Mouse (Mus musculus): ENCODE measurements around the gene St6galnac3. TPM values are rescaled to one million over a fixed set of nuclear protein-coding genes. Genes with fewer than 3 reads are reported as not detected.

Gene St6galnac3
- polyA plus RNA-seq, 1 experiment: 3.2 TPM

- TF ChIP-seq POLR2A (IDR thresholded peaks at IDR 0.05; ENCODE audit: low read depth, low read length) (no peak), CTCF (conservative IDR thresholded peaks at IDR 0.05; ENCODE audit: insufficient read depth, insufficient read length, low read depth, low read length) (no peak)
- DNase-seq: no peak
- Histone ChIP-seq H3K36me3 (ENCODE audit: control insufficient read depth, insufficient read depth, low read length) (no peaks in the 10 kb centered on the region), H3K27me3 (replicated peaks; ENCODE audit: control insufficient read depth, insufficient read depth, low read length) (no peaks in the 10 kb centered on the region), H3K27ac (ENCODE audit: insufficient read depth, low read depth, low read length) (no peak overlapping the region), H3K4me3 (ENCODE audit: insufficient read depth, low read depth, low read length) (no peak overlapping the region), H3K4me1 (ENCODE audit: control insufficient read depth, insufficient read depth, low read length) (no peaks in the 10 kb centered on the region)
- 60% methylated on average over 3 of the region's 3 CpGs for WGBS
Measured at GRCm38 (mm10) chr3:153305153-153305552, 419.8 kb downstream of the St6galnac3 start.

DNA sequence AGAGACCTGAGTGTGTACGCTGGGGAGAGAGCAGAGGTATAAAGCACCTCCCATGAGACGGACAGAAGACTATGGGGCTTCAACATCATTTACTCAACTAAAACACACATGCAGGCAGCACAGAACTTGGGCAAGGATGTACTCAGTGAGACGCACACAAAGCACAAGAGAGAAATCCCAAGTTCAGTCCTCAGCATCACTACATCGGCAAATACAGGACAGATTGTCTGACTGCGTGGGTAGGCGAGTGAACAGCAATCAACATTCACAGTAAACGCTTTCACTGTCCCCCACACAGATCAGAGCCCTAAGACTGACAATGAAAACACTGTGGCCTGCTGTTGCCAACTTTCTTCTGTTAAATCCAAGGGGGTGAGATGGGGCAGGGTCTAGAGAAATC is 422.6 kb downstream of the St6galnac3 start:
- H3K27me3 ChIP-seq (replicated peaks; ENCODE audit: control insufficient read depth, insufficient read depth, low read length): no peaks in the 10 kb centered on the region
- no peaks in the 10 kb centered on the region for H3K4me1 ChIP-seq (ENCODE audit: control insufficient read depth, insufficient read depth, low read length)
- no peak for DNase-seq
- no peak overlapping the region for H3K4me3 ChIP-seq (ENCODE audit: insufficient read depth, low read depth, low read length)
- WGBS: 98% methylated on average over 7 of the region's 7 CpGs
- H3K36me3 ChIP-seq (ENCODE audit: control insufficient read depth, insufficient read depth, low read length): no peaks in the 10 kb centered on the region
- TF ChIP-seq POLR2A (IDR thresholded peaks at IDR 0.05; ENCODE audit: low read depth, low read length): no peak
- no peak for TF ChIP-seq CTCF (conservative IDR thresholded peaks at IDR 0.05; ENCODE audit: insufficient read depth, insufficient read length, low read depth, low read length)
- H3K27ac ChIP-seq (ENCODE audit: insufficient read depth, low read depth, low read length): no peak overlapping the region

- Histone ChIP-seq H3K4me1 (ENCODE audit: control insufficient read depth, insufficient read depth, low read length) (no peaks in the 10 kb centered on the region), H3K36me3 (ENCODE audit: control insufficient read depth, insufficient read depth, low read length) (no peaks in the 10 kb centered on the region), H3K4me3 (ENCODE audit: insufficient read depth, low read depth, low read length) (no peak overlapping the region), H3K27me3 (replicated peaks; ENCODE audit: control insufficient read depth, insufficient read depth, low read length) (no peaks in the 10 kb centered on the region), H3K27ac (ENCODE audit: insufficient read depth, low read depth, low read length) (no peak overlapping the region)
- TF ChIP-seq CTCF (conservative IDR thresholded peaks at IDR 0.05; ENCODE audit: insufficient read depth, insufficient read length, low read depth, low read length): no peak
- no peak for TF ChIP-seq POLR2A (IDR thresholded peaks at IDR 0.05; ENCODE audit: low read depth, low read length)
- WGBS: 69% methylated on average over 22 of the region's 22 CpGs
- no peak for DNase-seq
Measured at GRCm38 (mm10) chr3:153296375-153297068, 428.5 kb downstream of the St6galnac3 start.

DNA sequence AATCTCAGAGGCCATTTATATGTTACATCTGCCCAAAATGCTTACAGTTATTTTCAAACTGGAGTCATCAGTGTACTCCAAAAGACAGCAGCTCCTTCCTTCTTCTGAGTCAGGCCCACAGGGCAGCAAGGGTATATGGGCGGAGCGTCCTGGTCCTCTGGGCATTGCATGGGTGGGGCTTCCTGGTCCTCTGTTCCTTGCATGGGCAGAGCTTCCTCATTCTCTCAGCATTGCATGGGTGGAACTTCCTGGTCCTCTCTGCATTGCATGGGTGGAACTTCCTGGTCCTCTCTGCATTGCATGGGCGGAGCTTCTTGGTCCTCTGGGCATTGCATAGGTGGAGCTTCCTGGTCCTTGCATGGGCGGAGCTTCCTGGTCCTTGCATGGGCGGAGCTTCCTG is 432.1 kb downstream of the St6galnac3 start:
- no peaks in the 10 kb centered on the region for H3K4me1 ChIP-seq (ENCODE audit: control insufficient read depth, insufficient read depth, low read length)
- H3K27me3 ChIP-seq (replicated peaks; ENCODE audit: control insufficient read depth, insufficient read depth, low read length): no peaks in the 10 kb centered on the region
- no peaks in the 10 kb centered on the region for H3K36me3 ChIP-seq (ENCODE audit: control insufficient read depth, insufficient read depth, low read length)
- DNase-seq: no peak
- WGBS: 92% methylated on average over 5 of the region's 5 CpGs
- no peak for TF ChIP-seq CTCF (conservative IDR thresholded peaks at IDR 0.05; ENCODE audit: insufficient read depth, insufficient read length, low read depth, low read length)
- TF ChIP-seq POLR2A (IDR thresholded peaks at IDR 0.05; ENCODE audit: low read depth, low read length): no peak
- H3K27ac ChIP-seq (ENCODE audit: insufficient read depth, low read depth, low read length): no peak overlapping the region
- no peak overlapping the region for H3K4me3 ChIP-seq (ENCODE audit: insufficient read depth, low read depth, low read length)

GRCm38 (mm10) chr3:153292363-153292762 is 432.6 kb downstream of the St6galnac3 start:
- H3K4me1 ChIP-seq (ENCODE audit: control insufficient read depth, insufficient read depth, low read length): no peaks in the 10 kb centered on the region
- 86% methylated on average over 9 of the region's 9 CpGs for WGBS
- H3K27ac ChIP-seq (ENCODE audit: insufficient read depth, low read depth, low read length): no peak overlapping the region
- H3K36me3 ChIP-seq (ENCODE audit: control insufficient read depth, insufficient read depth, low read length): no peaks in the 10 kb centered on the region
- DNase-seq: no peak
- no peak overlapping the region for H3K4me3 ChIP-seq (ENCODE audit: insufficient read depth, low read depth, low read length)
- no peaks in the 10 kb centered on the region for H3K27me3 ChIP-seq (replicated peaks; ENCODE audit: control insufficient read depth, insufficient read depth, low read length)
- TF ChIP-seq CTCF (conservative IDR thresholded peaks at IDR 0.05; ENCODE audit: insufficient read depth, insufficient read length, low read depth, low read length): no peak
- TF ChIP-seq POLR2A (IDR thresholded peaks at IDR 0.05; ENCODE audit: low read depth, low read length): no peak

GRCm38 (mm10) chr3:153291406-153292045 is 433.4 kb downstream of the St6galnac3 start:
- H3K4me3 ChIP-seq (ENCODE audit: insufficient read depth, low read depth, low read length): no peak overlapping the region
- H3K4me1 ChIP-seq (ENCODE audit: control insufficient read depth, insufficient read depth, low read length): no peaks in the 10 kb centered on the region
- 79% methylated on average over 6 of the region's 6 CpGs for WGBS
- DNase-seq: no peak
- no peaks in the 10 kb centered on the region for H3K27me3 ChIP-seq (replicated peaks; ENCODE audit: control insufficient read depth, insufficient read depth, low read length)
- TF ChIP-seq CTCF (conservative IDR thresholded peaks at IDR 0.05; ENCODE audit: insufficient read depth, insufficient read length, low read depth, low read length): no peak
- no peak for TF ChIP-seq POLR2A (IDR thresholded peaks at IDR 0.05; ENCODE audit: low read depth, low read length)
- no peak overlapping the region for H3K27ac ChIP-seq (ENCODE audit: insufficient read depth, low read depth, low read length)
- no peaks in the 10 kb centered on the region for H3K36me3 ChIP-seq (ENCODE audit: control insufficient read depth, insufficient read depth, low read length)

DNA sequence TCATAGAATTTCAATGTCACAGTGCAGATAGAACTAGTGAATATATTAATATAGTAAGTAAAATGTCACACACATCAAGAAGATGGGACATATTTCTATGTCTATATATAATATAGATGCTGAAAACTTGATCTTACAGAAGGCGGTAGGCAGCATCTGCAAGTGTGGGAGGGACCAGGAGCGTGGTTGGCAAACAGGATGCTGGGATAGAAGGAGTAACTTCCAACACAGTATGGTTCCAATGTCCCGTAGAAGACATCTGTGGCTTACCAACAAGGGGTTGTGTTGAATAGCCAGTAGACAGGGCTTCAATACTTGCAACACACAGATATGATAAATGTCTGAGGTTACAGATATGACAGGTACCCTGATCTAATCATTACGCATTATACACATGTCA is 435.0 kb downstream of the St6galnac3 start:
- no peak for DNase-seq
- H3K4me3 ChIP-seq (ENCODE audit: insufficient read depth, low read depth, low read length): no peak overlapping the region
- TF ChIP-seq CTCF (conservative IDR thresholded peaks at IDR 0.05; ENCODE audit: insufficient read depth, insufficient read length, low read depth, low read length) (no peak), POLR2A (IDR thresholded peaks at IDR 0.05; ENCODE audit: low read depth, low read length) (no peak)
- no peaks in the 10 kb centered on the region for H3K27me3 ChIP-seq (replicated peaks; ENCODE audit: control insufficient read depth, insufficient read depth, low read length)
- H3K27ac ChIP-seq (ENCODE audit: insufficient read depth, low read depth, low read length): no peak overlapping the region
- no peaks in the 10 kb centered on the region for H3K36me3 ChIP-seq (ENCODE audit: control insufficient read depth, insufficient read depth, low read length)
- no peaks in the 10 kb centered on the region for H3K4me1 ChIP-seq (ENCODE audit: control insufficient read depth, insufficient read depth, low read length)
- 95% methylated on average over 4 of the region's 4 CpGs for WGBS
